Mouse (Mus musculus): ENCODE data around the gene Stox2.

Stox2 gene

GRCm38 (mm10) chr8:47351914-47352701 is 94.1 kb downstream of the Stox2 start:
- no peak for DNase-seq

GRCm38 (mm10) chr8:47349082-47349481 is 97.1 kb downstream of the Stox2 start:
- no peak for DNase-seq

- no peak for DNase-seq
Observed at GRCm38 (mm10) chr8:47347809-47348208, 98.4 kb downstream of the Stox2 start.

GRCm38 (mm10) chr8:47345772-47346103 is 100.4 kb downstream of the Stox2 start:
- DNase-seq = peak; percentile 27

GRCm38 (mm10) chr8:47345085-47345771 is 100.9 kb downstream of the Stox2 start:
- DNase-seq = no peak

GRCm38 (mm10) chr8:47341474-47341873 is 104.7 kb downstream of the Stox2 start:
- DNase-seq = no peak

GRCm38 (mm10) chr8:47338691-47339323 is 107.4 kb downstream of the Stox2 start:
- DNase-seq = no peak

GRCm38 (mm10) chr8:47336433-47336832 is 109.7 kb downstream of the Stox2 start:
- DNase-seq = no peak

GRCm38 (mm10) chr8:47335940-47336339 is 110.2 kb downstream of the Stox2 start:
- no peak for DNase-seq

GRCm38 (mm10) chr8:47334223-47334757 is 111.9 kb downstream of the Stox2 start:
- DNase-seq = peak; percentile 76

- peak; percentile 11 for DNase-seq
Observed at GRCm38 (mm10) chr8:47332941-47333340, 113.2 kb downstream of the Stox2 start.

GRCm38 (mm10) chr8:47330982-47331381 is 115.2 kb downstream of the Stox2 start:
- DNase-seq = no peak

- DNase-seq = no peak
Observed at GRCm38 (mm10) chr8:47326348-47326747, 119.8 kb downstream of the Stox2 start.

GRCm38 (mm10) chr8:47324117-47324820 is 121.9 kb downstream of the Stox2 start:
- DNase-seq = no peak

GRCm38 (mm10) chr8:47321282-47321681 is 124.9 kb downstream of the Stox2 start:
- DNase-seq = no peak

GRCm38 (mm10) chr8:47320707-47321106 is 125.5 kb downstream of the Stox2 start:
- no peak for DNase-seq

- no peak for DNase-seq
Observed at GRCm38 (mm10) chr8:47318468-47318867, 127.7 kb downstream of the Stox2 start.

GRCm38 (mm10) chr8:47308176-47308575 is 138.0 kb downstream of the Stox2 start:
- no peak for DNase-seq

GRCm38 (mm10) chr8:47306372-47306771 is 139.8 kb downstream of the Stox2 start:
- DNase-seq = no peak

GRCm38 (mm10) chr8:47305880-47306279 is 140.3 kb downstream of the Stox2 start:
- DNase-seq = no peak

GRCm38 (mm10) chr8:47298460-47298859 is 147.7 kb downstream of the Stox2 start:
- DNase-seq = no peak

GRCm38 (mm10) chr8:47289641-47290040 is 156.5 kb downstream of the Stox2 start:
- DNase-seq = peak; percentile 34
